Mouse (Mus musculus): Measurements from ENCODE around the gene Csmd2.

The Csmd2 gene

DNA sequence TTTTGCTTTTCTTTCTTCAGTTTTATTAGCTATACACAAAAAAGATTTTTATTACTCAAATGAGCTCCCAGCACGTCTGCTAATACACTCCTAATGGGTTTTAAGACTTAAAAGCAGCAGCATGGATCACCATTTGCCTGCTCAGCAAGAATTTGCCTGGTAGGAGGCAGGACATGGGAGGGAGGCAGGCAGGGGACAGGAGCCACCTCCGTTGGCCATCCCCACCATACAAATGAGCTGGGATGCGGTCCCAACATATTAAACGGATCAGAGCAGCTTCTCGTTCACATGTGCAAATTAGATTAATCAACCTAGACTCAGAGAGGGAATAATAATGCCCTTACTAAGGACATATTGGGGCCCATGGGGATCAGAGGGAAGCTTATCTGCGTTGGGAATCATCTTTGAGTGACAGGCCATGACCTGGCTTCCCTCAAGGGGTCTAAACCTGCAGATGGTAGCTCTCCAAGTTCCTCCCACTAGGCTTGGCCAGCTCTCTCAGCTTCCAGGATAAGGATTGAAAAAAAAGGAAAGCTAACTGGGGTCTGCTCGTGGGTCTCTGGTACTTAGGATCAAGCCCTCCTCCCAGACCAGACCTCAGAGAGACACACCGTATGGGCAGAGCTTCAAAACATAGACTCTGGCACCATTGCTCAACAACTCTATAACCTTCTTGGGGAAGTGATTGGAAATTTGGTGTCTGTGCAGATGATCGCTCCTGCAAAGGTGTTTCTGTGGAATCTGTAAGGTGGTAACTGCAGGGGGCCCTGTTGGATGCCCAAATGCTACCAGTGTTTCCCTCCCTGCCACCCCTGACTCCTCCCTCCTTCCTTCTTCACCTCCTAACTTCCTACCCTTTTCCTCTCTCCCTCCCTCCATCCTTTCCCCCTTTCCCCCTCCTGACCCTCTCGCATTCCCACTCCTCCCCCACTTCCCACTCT, 153.8 kb downstream of the Csmd2 start:
- DNase-seq (ENCODE audit: low spot score) = no peak

DNA sequence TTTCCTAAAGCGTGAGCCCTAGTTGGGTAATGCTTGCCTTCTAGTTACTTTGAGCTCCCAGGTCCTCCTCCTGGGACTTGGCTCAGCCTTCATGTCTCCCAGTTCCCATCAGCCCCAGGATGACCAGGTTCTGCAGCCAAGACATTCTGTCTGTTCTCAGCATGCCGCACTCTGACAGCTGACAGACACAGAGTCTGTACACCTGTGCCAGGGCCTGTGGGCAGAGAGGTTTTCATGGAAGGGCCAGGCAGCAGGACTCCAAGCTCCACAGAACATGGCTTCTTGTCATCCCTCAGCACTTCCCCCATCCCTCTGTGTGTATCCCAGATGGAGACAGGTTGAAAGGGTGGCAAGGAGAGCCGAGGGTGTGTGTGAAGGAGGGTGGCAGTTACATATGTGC, 154.6 kb downstream of the Csmd2 start:
- no peak for DNase-seq (ENCODE audit: low spot score)

DNA sequence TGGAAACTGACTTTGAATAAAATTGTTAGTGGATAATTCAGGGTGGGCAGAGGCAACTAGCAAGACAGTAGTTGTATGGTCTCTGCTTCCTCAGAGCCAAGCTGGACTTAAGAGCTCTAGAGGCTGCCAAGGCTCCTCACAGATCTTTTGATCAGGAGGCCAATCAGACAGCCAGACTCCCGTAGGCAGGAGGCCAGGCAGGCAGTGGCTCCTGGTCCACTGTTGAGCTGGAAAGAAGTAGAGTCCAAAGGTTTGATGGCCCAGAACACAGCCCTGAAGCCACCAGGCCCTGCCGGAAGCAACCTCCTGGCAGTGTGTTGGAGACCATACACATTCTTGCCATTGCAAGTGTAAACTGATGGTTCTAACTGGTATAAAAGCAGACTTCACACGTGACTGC, 155.5 kb downstream of the Csmd2 start:
- no peak for DNase-seq (ENCODE audit: low spot score)

DNA sequence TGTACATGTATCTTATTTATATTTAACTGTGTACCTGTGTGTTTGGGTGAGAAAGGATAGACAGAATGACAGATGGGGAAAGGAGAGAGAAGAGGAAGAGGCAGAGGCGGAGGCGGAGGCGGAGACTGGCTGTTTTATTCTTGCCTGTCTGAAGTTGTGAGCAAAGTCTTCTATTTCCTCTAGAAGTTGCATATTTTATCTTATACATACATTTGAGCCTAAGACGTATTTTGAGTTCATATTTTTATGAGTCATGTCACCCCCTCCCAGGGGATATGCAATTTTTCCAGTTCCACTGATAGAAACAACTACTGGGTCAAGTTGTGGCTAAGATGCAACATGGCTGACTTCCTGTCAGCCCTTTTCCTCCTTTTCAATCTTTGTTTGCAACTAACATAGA, 161.9 kb downstream of the Csmd2 start:
- DNase-seq (ENCODE audit: low spot score) = no peak

DNA sequence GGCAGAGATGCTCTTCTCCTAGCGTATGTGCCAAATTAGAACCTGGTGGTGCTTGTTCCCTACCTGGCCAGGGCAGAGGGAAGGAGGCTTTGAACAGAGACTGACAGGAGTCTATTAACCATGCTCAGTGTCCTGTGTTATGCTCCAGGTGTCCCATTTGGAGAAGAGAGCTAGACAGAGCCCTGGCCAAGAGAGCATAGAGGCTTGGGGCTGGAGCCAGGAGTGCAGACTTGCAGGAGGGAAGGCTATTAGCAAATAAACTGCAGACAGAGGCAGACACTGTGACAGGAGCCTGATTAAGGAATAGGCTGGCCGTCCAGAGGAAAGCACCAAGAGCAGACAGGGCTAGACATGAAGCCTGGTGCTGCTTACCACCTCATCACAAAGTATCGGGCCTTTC, 164.4 kb downstream of the Csmd2 start:
- no peak for DNase-seq (ENCODE audit: low spot score)

- no peak for DNase-seq (ENCODE audit: low spot score)
Measured at GRCm38 (mm10) chr4:128153144-128153543, 165.5 kb downstream of the Csmd2 start.

DNA sequence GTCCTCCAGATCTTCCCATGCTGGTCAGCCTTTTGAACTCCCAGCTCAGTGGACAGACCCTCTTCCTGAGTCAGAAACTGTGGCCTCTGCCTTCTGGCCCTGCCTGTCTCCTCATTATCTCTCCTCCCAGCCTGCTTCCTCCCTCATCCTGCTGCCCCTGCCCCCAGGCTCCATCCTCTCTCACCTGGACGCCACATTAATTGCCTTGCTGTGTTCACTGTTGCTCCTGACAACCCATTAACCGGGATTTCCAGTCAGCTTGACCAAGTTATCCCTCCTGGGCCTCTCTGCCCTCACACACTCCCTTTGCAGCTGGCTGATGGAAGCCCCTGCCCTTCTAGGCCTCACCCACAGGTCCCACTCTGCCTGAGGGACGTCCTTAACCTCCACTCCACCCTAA, 167.6 kb downstream of the Csmd2 start:
- no peak for DNase-seq (ENCODE audit: low spot score)

DNA sequence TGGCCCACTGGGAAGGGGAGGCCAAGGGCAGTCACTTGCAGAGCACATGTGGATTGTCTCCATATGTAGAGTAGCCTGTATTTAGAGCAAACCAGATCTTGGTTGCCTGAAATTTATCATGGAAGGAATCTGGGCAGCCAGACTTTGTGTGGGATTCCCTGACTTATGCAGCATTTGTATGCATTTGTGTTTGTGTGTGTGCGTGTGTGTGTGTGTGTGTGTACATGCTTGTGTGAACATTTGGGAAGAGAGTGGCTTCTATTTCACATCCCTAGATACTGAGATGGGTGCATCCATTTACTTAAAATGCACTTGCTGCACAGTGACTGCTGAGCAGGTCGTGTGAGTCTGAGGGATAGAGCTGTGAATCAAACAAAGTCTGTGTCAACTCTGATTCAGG, 173.0 kb downstream of the Csmd2 start:
- DNase-seq (ENCODE audit: low spot score) = no peak

DNA sequence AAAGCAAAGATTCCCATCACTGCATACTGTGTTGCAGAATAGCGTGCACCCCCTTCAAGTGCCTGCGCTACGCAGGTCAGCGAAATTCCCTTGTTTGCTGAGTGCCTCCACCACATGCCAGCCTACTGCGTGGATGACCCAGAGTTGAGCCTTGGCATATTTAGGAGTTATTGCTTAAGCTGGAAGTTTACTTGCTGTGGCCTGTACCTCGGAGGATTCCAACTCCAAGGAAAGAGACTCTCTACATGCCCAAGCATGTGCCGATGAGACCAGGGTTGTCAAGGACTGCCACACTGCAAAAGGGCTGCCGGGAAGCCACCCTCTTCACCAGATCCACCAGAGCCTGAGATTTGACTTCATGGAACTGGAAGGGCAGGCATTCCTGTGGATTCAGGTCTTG, 182.5 kb downstream of the Csmd2 start:
- DNase-seq (ENCODE audit: low spot score) = no peak

GRCm38 (mm10) chr4:128171233-128171632, 183.6 kb downstream of the Csmd2 start:
- DNase-seq (ENCODE audit: low spot score) = no peak

DNA sequence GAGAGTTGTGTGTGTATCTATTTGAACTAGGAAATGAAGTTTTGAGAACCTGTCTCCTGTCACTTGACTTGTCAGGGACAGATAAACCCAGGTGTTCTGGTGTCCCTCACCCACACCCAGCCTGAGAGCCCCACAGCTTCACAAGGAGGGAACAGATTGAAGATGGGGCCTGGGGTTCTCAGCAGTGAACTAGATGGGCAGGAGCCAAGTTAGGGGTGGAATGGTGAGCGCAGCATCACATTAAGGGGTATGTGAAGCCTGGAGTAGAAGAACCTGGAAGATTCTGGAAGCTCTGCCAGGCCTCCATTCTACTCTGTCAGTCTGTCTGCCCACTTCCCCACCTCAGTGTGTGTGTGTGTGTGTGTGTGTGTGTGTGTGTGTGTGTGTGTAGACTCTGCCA, 184.0 kb downstream of the Csmd2 start:
- no peak for DNase-seq (ENCODE audit: low spot score)

- DNase-seq (ENCODE audit: low spot score) = no peak
Measured at GRCm38 (mm10) chr4:128178974-128179373, 191.3 kb downstream of the Csmd2 start.

DNA sequence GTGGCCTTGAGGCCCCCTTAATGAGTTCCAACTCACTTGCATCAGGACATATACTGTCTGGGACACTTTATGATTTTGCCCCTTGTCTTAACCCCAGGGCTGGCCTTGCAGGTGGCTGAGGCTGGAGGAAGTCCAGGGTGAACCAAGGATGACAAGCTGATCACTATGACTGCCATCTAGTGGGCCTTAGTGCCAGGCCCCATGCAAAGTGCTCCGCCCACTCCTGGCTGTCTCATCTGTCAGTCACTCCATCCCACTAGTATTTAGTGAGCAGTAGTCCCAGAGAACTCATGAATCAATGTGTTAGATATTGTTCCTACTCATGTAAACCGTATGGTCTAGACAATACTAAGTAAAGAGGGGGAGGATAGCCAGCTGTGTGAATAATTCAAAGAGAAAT, 191.9 kb downstream of the Csmd2 start:
- DNase-seq (ENCODE audit: low spot score) = no peak

GRCm38 (mm10) chr4:128184747-128185146, 197.1 kb downstream of the Csmd2 start:
- DNase-seq (ENCODE audit: low spot score) = no peak

GRCm38 (mm10) chr4:128194454-128194853, 206.8 kb downstream of the Csmd2 start:
- DNase-seq (ENCODE audit: low spot score) = no peak

- no peak for DNase-seq (ENCODE audit: low spot score)
Measured at GRCm38 (mm10) chr4:128217991-128218595, 230.4 kb downstream of the Csmd2 start.

DNA sequence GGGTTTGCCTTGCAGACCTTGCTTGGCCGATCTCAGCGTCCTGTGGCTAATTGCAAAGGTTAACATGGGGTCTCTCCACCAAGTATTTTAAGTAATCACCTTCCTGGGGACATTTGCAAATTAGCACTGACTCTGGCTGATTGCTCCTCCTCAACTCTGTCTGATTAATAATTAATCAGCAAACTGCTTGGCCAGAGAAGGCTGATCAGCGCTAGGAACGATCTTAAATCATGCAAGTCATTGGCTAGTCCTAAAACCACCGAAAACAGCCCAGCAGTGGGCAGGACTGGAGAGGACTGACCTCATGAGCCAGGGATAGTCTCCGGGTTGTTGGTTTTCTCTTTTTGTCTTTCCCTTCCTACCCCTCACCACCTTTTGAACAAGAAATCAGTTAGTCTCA, 236.8 kb downstream of the Csmd2 start:
- no peak for DNase-seq (ENCODE audit: low spot score)

GRCm38 (mm10) chr4:128227377-128228316, 240.0 kb downstream of the Csmd2 start:
- DNase-seq (ENCODE audit: low spot score) = no peak

GRCm38 (mm10) chr4:128233458-128233857, 245.8 kb downstream of the Csmd2 start:
- DNase-seq (ENCODE audit: low spot score) = no peak

DNA sequence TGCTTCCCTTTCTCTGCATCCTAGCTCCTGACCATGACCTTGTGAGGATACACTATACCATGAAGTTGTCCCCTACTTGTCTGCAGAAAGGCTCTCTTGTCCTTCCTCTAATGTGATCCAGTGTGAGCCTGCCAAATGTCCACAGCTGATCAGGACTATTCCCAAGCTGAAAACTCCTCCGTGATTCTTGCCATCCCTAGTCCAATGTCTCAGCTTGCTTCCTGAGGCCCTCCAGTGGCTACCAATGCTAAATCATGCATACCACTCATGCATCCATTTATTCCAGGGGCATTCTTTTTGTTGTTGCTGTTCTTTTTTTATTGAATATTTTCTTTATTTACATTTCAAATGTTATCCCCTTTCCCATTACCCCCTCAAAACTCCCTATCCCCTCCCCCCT, 251.5 kb downstream of the Csmd2 start:
- DNase-seq (ENCODE audit: low spot score) = no peak

DNA sequence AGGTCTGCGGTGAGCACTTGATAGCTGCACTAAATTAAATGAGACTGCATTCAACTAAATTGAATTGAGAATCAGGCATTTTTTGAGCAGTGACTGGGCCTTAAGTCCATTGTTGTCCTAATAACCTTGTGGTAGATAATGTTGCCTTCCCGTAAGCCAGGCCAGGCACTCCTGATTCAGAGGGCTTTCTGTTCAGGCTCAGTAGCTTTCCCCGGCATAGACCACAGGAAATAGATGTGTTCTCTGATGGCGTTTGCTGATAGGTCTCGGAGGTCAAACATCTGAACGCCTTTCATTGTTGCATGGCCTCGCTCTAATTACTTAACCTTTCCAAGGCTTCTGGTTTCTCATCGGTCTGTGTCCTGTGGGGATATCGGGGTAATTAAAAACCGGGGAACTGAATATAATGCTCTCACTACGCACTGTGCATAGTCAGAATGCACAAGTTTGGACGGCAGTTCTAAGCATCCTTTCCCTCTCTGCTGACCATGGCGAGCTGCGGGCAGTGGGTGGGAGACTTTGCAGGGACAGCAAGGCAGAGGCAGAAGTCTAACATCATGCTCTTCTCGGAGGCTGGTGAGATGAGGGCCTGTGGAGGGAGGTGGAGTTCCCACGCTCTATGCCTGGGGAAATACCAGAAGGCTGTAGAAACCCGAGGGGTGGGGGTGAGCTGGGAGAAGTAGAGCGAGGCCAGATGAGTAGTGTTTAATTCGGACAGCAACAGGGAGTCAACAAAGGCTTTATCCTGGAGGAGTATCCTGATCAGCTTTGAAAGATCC, 253.6 kb downstream of the Csmd2 start:
- no peak for DNase-seq (ENCODE audit: low spot score)
